Mouse (Mus musculus): Measurements from ENCODE around the gene Atp11c. TPM values are rescaled to one million over a fixed set of nuclear protein-coding genes. Genes with fewer than 3 reads are reported as not detected.

Gene Atp11c
- 13.3 TPM in 2 replicates for polyA plus RNA-seq (2016; fragmentation: Nextera tagmentation; extraction: Ambion mirVana)

GRCm38 (mm10) chrX:60592598-60592997 lies at the start of gene Atp11c:
TSS of gene Atp11c (minus strand) at chrX:60592698.
- Histone ChIP-seq H3K4me1 (replicated peaks) (no peaks in the 10 kb centered on the region), H3K27ac (no peak within 1 kb of the TSS), H3K4me3 (replicated peaks) (no peak within 1 kb of the TSS), H3K9me3 (no peaks in the 10 kb centered on the region), H3K36me3 (no peaks in the 10 kb centered on the region), H3K4me2 (no peak within 1 kb of the TSS), H3K9ac (replicated peaks) (no peak within 1 kb of the TSS), H3K27me3 (no peaks in the 10 kb centered on the region)
- no peak for ATAC-seq (ENCODE audit: insufficient number of reproducible peaks, insufficient read depth, low FRiP score, low TSS enrichment, low read depth)
- WGBS = 75% methylated on average over 2 of the region's 2 CpGs

GRCm38 (mm10) chrX:60609202-60609601 lies 16.7 kb upstream of the Atp11c start:
- Histone ChIP-seq H3K27ac (no peak overlapping the region), H3K4me2 (no peak overlapping the region), H3K4me3 (replicated peaks) (no peak overlapping the region), H3K36me3 (no peaks in the 10 kb centered on the region), H3K9ac (replicated peaks) (no peak overlapping the region), H3K4me1 (replicated peaks) (no peaks in the 10 kb centered on the region), H3K27me3 (no peaks in the 10 kb centered on the region), H3K9me3 (no peaks in the 10 kb centered on the region)
- no peak for ATAC-seq (ENCODE audit: insufficient number of reproducible peaks, insufficient read depth, low FRiP score, low TSS enrichment, low read depth)
- 39% methylated on average over 3 of the region's 3 CpGs for WGBS

GRCm38 (mm10) chrX:60570539-60570938 lies 22.0 kb downstream of the Atp11c start:
- Histone ChIP-seq H3K4me1 (replicated peaks) (no peaks in the 10 kb centered on the region), H3K4me3 (replicated peaks) (no peak overlapping the region), H3K4me2 (no peak overlapping the region), H3K36me3 (no peaks in the 10 kb centered on the region), H3K9ac (replicated peaks) (no peak overlapping the region), H3K9me3 (no peaks in the 10 kb centered on the region), H3K27ac (no peak overlapping the region), H3K27me3 (no peaks in the 10 kb centered on the region)
- WGBS = 46% methylated on average over 1 of the region's 1 CpGs
- ATAC-seq (ENCODE audit: insufficient number of reproducible peaks, insufficient read depth, low FRiP score, low TSS enrichment, low read depth) = no peak

- Histone ChIP-seq H3K4me2 (no peak overlapping the region), H3K4me3 (replicated peaks) (no peak overlapping the region), H3K27me3 (no peaks in the 10 kb centered on the region), H3K9ac (replicated peaks) (no peak overlapping the region), H3K36me3 (no peaks in the 10 kb centered on the region), H3K27ac (no peak overlapping the region), H3K4me1 (replicated peaks) (no peaks in the 10 kb centered on the region), H3K9me3 (no peaks in the 10 kb centered on the region)
- no peak for ATAC-seq (ENCODE audit: insufficient number of reproducible peaks, insufficient read depth, low FRiP score, low TSS enrichment, low read depth)
Observed at GRCm38 (mm10) chrX:60569047-60569446, 23.5 kb downstream of the Atp11c start.

- H3K4me1 ChIP-seq (replicated peaks) = no peaks in the 10 kb centered on the region
- ATAC-seq (ENCODE audit: insufficient number of reproducible peaks, insufficient read depth, low FRiP score, low TSS enrichment, low read depth) = no peak
Observed at GRCm38 (mm10) chrX:60555242-60555641, 37.3 kb downstream of the Atp11c start.

GRCm38 (mm10) chrX:60547444-60548304 lies 44.8 kb downstream of the Atp11c start:
- Histone ChIP-seq H3K9me3 (no peaks in the 10 kb centered on the region), H3K27ac (peak overlapping the region; percentile 73), H3K27me3 (peaks cover 16% of the 10 kb centered on the region), H3K4me1 (replicated peaks) (no peaks in the 10 kb centered on the region), H3K36me3 (no peaks in the 10 kb centered on the region), H3K4me3 (replicated peaks) (peak overlapping the region; percentile 53), H3K4me2 (peak overlapping the region; percentile 57), H3K9ac (replicated peaks) (peak overlapping the region; percentile 67)
- peak; percentile 90 for ATAC-seq (ENCODE audit: insufficient number of reproducible peaks, insufficient read depth, low FRiP score, low TSS enrichment, low read depth)
- WGBS = 18% methylated on average over 41 of the region's 113 CpGs

More at GRCm38 (mm10) chrX:60555242-60555641, 37.3 kb downstream of the Atp11c start:
- Histone ChIP-seq H3K4me3 (replicated peaks) (no peak overlapping the region), H3K9ac (replicated peaks) (no peak overlapping the region), H3K4me2 (no peak overlapping the region), H3K27ac (no peak overlapping the region), H3K36me3 (no peaks in the 10 kb centered on the region), H3K27me3 (no peaks in the 10 kb centered on the region), H3K9me3 (no peaks in the 10 kb centered on the region)
- WGBS = 67% methylated on average over 4 of the region's 4 CpGs

- WGBS = 16% methylated on average over 16 of the region's 16 CpGs
- H3K9ac ChIP-seq (replicated peaks) = peak overlapping the region; percentile 67
- peaks cover 16% of the 10 kb centered on the region for H3K27me3 ChIP-seq
- H3K9me3 ChIP-seq = no peaks in the 10 kb centered on the region
- no peak overlapping the region; the same call in 1 of the 2 replicates for H3K27ac ChIP-seq
- H3K4me3 ChIP-seq (replicated peaks) = peak overlapping the region; percentile 53
- no peaks in the 10 kb centered on the region for H3K4me1 ChIP-seq (replicated peaks)
- peak; percentile 27; the same call in 1 of the 2 replicates for ATAC-seq (ENCODE audit: insufficient number of reproducible peaks, insufficient read depth, low FRiP score, low TSS enrichment, low read depth)
- peak overlapping the region; percentile 57 for H3K4me2 ChIP-seq
- H3K36me3 ChIP-seq = no peaks in the 10 kb centered on the region
Observed at GRCm38 (mm10) chrX:60547098-60547443, 45.4 kb downstream of the Atp11c start.

- WGBS = 52% methylated on average over 3 of the region's 3 CpGs
- no peaks in the 10 kb centered on the region for H3K36me3 ChIP-seq
- no peaks in the 10 kb centered on the region for H3K9me3 ChIP-seq
- H3K27ac ChIP-seq = no peak overlapping the region
- H3K9ac ChIP-seq (replicated peaks) = no peak overlapping the region
- H3K27me3 ChIP-seq = peaks cover 16% of the 10 kb centered on the region
- H3K4me2 ChIP-seq = no peak overlapping the region
- no peak overlapping the region for H3K4me3 ChIP-seq (replicated peaks)
- H3K4me1 ChIP-seq (replicated peaks) = no peaks in the 10 kb centered on the region
- ATAC-seq (ENCODE audit: insufficient number of reproducible peaks, insufficient read depth, low FRiP score, low TSS enrichment, low read depth) = no peak
Observed at GRCm38 (mm10) chrX:60545906-60546305, 46.6 kb downstream of the Atp11c start.

- 18% methylated on average over 1 of the region's 1 CpGs for WGBS
- Histone ChIP-seq H3K4me2 (no peak overlapping the region), H3K27ac (no peak overlapping the region), H3K36me3 (no peaks in the 10 kb centered on the region), H3K9me3 (no peaks in the 10 kb centered on the region), H3K4me1 (replicated peaks) (no peaks in the 10 kb centered on the region), H3K9ac (replicated peaks) (no peak overlapping the region), H3K4me3 (replicated peaks) (no peak overlapping the region), H3K27me3 (peaks cover 16% of the 10 kb centered on the region)
- ATAC-seq (ENCODE audit: insufficient number of reproducible peaks, insufficient read depth, low FRiP score, low TSS enrichment, low read depth) = no peak
Observed at GRCm38 (mm10) chrX:60545444-60545843, 47.1 kb downstream of the Atp11c start.

GRCm38 (mm10) chrX:60544098-60544497 lies 48.4 kb downstream of the Atp11c start:
- Histone ChIP-seq H3K36me3 (no peaks in the 10 kb centered on the region), H3K4me2 (no peak overlapping the region), H3K4me3 (replicated peaks) (no peak overlapping the region), H3K9ac (replicated peaks) (no peak overlapping the region), H3K27ac (no peak overlapping the region), H3K4me1 (replicated peaks) (no peaks in the 10 kb centered on the region), H3K9me3 (no peaks in the 10 kb centered on the region), H3K27me3 (peaks cover 16% of the 10 kb centered on the region)
- ATAC-seq (ENCODE audit: insufficient number of reproducible peaks, insufficient read depth, low FRiP score, low TSS enrichment, low read depth) = no peak
- WGBS = 41% methylated on average over 4 of the region's 4 CpGs

- no peak for ATAC-seq (ENCODE audit: insufficient number of reproducible peaks, insufficient read depth, low FRiP score, low TSS enrichment, low read depth)
- no peak overlapping the region for H3K9ac ChIP-seq (replicated peaks)
- H3K9me3 ChIP-seq = no peaks in the 10 kb centered on the region
- H3K4me1 ChIP-seq (replicated peaks) = no peaks in the 10 kb centered on the region
- H3K27ac ChIP-seq = no peak overlapping the region
- H3K4me3 ChIP-seq (replicated peaks) = no peak overlapping the region
- peaks cover 11% of the 10 kb centered on the region; the same call in 1 of the 2 replicates for H3K27me3 ChIP-seq
- 76% methylated on average over 1 of the region's 1 CpGs for WGBS
- no peaks in the 10 kb centered on the region for H3K36me3 ChIP-seq
- no peak overlapping the region for H3K4me2 ChIP-seq
Observed at GRCm38 (mm10) chrX:60542901-60543300, 49.6 kb downstream of the Atp11c start.

- H3K4me1 ChIP-seq (replicated peaks) = no peaks in the 10 kb centered on the region
- H3K9me3 ChIP-seq = no peaks in the 10 kb centered on the region
- H3K4me2 ChIP-seq = no peak within 1 kb of the TSS
- H3K36me3 ChIP-seq = no peaks in the 10 kb centered on the region
- ATAC-seq (ENCODE audit: insufficient number of reproducible peaks, insufficient read depth, low FRiP score, low TSS enrichment, low read depth) = no peak
- no peak within 1 kb of the TSS for H3K9ac ChIP-seq (replicated peaks)
- no peaks in the 10 kb centered on the region; the same call in 1 of the 2 replicates for H3K27me3 ChIP-seq
- H3K27ac ChIP-seq = no peak within 1 kb of the TSS
- no peak within 1 kb of the TSS for H3K4me3 ChIP-seq (replicated peaks)
Observed at GRCm38 (mm10) chrX:60539149-60539548, 53.3 kb downstream of the Atp11c start, which contains the start of gene Gm7073. TSS of gene Gm7073 (minus strand) at chrX:60539249.
